Mouse (Mus musculus): ENCODE measurements around the gene Cmip.

GRCm38 (mm10) chr8:117472332-117472731, 215.5 kb downstream of the Cmip start:
- TF ChIP-seq CTCF (IDR thresholded peaks at IDR 0.05; ENCODE audit: control insufficient read depth, insufficient read depth, insufficient read length): no peak
- no peak for TF ChIP-seq MYOG (IDR thresholded peaks at IDR 0.05; ENCODE audit: control insufficient read depth, extremely low read depth, insufficient read length)
- no peak for TF ChIP-seq USF1 (IDR thresholded peaks at IDR 0.05; ENCODE audit: low read depth)
- TF ChIP-seq MYOD1 (IDR thresholded peaks at IDR 0.05; ENCODE audit: control insufficient read depth, insufficient read length, low read depth): no peak
- no peak for TF ChIP-seq CEBPB (IDR thresholded peaks at IDR 0.05; ENCODE audit: low read depth)
- no peak for TF ChIP-seq FOSL1 (IDR thresholded peaks at IDR 0.05; ENCODE audit: insufficient read depth, low read length, poor library complexity, severe bottlenecking)
- no peak for TF ChIP-seq MAX (IDR thresholded peaks at IDR 0.05)

All from C2C12 (cell line).